Mouse (Mus musculus): Measurements from ENCODE around the gene Syt15.

GRCm38 (mm10) chr14:34232340-34232739, 12.9 kb downstream of the Syt15 start:
- TF ChIP-seq POLR2AphosphoS5 (IDR thresholded peaks at IDR 0.05; ENCODE audit: borderline replicate concordance, low read depth, low read length) (no peak), CTCF (IDR thresholded peaks at IDR 0.05 in 2 of 3, conservative IDR thresholded peaks at IDR 0.05 in 1 of 3; ENCODE audit: control insufficient read depth in 1 of 3, insufficient read depth in 1 of 3, low read depth in 2 of 3, low read length in 3 of 3, poor library complexity in 1 of 3, severe bottlenecking in 1 of 3) (no peak), EP300 (IDR thresholded peaks at IDR 0.05; ENCODE audit: low read depth in 1 of 2, low read length in 2 of 2) (no peak), GATA1 (IDR thresholded peaks at IDR 0.05; ENCODE audit: low read depth, low read length) (no peak), BHLHE40 (IDR thresholded peaks at IDR 0.05; ENCODE audit: borderline replicate concordance, low read depth, low read length) (no peak), POLR2A (IDR thresholded peaks at IDR 0.05; ENCODE audit: control insufficient read depth in 1 of 2, insufficient read depth in 1 of 2, low read depth in 1 of 2, low read length in 2 of 2, poor library complexity in 1 of 2) (no peak), SIN3A (IDR thresholded peaks at IDR 0.05; ENCODE audit: low read length) (no peak), ZC3H11A (IDR thresholded peaks at IDR 0.05; ENCODE audit: low read depth, low read length) (no peak), HCFC1 (IDR thresholded peaks at IDR 0.05; ENCODE audit: low read depth, low read length) (no peak), CHD2 (IDR thresholded peaks at IDR 0.05; ENCODE audit: low read length) (no peak)

Measured in MEL (cell line).